Mouse (Mus musculus): ENCODE data around the gene Jph4. TPM values are rescaled to one million over a fixed set of nuclear protein-coding genes. Genes with fewer than 3 reads are reported as not detected.

Jph4 gene
- polyA plus RNA-seq, 1 experiment = 0.33 TPM

- DNase-seq (ENCODE audit: low read depth in 1 of 2, low spot score in 2 of 2) = no peak
These were observed 38.3 kb downstream of the Jph4 start for GRCm38 (mm10) chr14:55078366-55078989.

GRCm38 (mm10) chr14:55077481-55078365 is 39.0 kb downstream of the Jph4 start:
- no peak for TF ChIP-seq POLR2A (IDR thresholded peaks at IDR 0.05; ENCODE audit: low read depth, low read length)
- no peak for TF ChIP-seq CTCF (IDR thresholded peaks at IDR 0.05; ENCODE audit: extremely low read depth, insufficient read depth, insufficient read length, insufficient replicate concordance)
- no peak for DNase-seq (ENCODE audit: low read depth in 1 of 2, low spot score in 2 of 2)
- Histone ChIP-seq H3K4me3 (ENCODE audit: extremely low read depth, insufficient read depth, insufficient read length) (no peak overlapping the region), H3K27me3 (ENCODE audit: control insufficient read depth, insufficient read depth, low read length) (no peaks in the 10 kb centered on the region; the same call in 1 of the 2 replicates), H3K27ac (ENCODE audit: insufficient read depth, low read length) (no peak overlapping the region), H3K4me1 (ENCODE audit: control insufficient read depth, insufficient read depth, insufficient read length) (no peaks in the 10 kb centered on the region; the same call in 1 of the 2 replicates), H3K36me3 (ENCODE audit: control insufficient read depth, insufficient read depth, low read length) (no peaks in the 10 kb centered on the region)
- WGBS = 72% methylated on average over 15 of the region's 15 CpGs

More at GRCm38 (mm10) chr14:55078366-55078989, 38.3 kb downstream of the Jph4 start:
- Histone ChIP-seq H3K4me1 (ENCODE audit: control insufficient read depth, insufficient read depth, insufficient read length) (no peaks in the 10 kb centered on the region; the same call in 1 of the 2 replicates), H3K27ac (ENCODE audit: insufficient read depth, low read length) (no peak overlapping the region), H3K36me3 (ENCODE audit: control insufficient read depth, insufficient read depth, low read length) (no peaks in the 10 kb centered on the region), H3K27me3 (ENCODE audit: control insufficient read depth, insufficient read depth, low read length) (no peaks in the 10 kb centered on the region; the same call in 1 of the 2 replicates), H3K4me3 (ENCODE audit: extremely low read depth, insufficient read depth, insufficient read length) (no peak overlapping the region)
- no peak for TF ChIP-seq CTCF (IDR thresholded peaks at IDR 0.05; ENCODE audit: extremely low read depth, insufficient read depth, insufficient read length, insufficient replicate concordance)
- no peak for TF ChIP-seq POLR2A (IDR thresholded peaks at IDR 0.05; ENCODE audit: low read depth, low read length)
- 20% methylated on average over 23 of the region's 23 CpGs for WGBS

- H3K27me3 ChIP-seq (ENCODE audit: control insufficient read depth, insufficient read depth, low read length) = no peaks in the 10 kb centered on the region; the same call in 1 of the 2 replicates
- no peaks in the 10 kb centered on the region for H3K36me3 ChIP-seq (ENCODE audit: control insufficient read depth, insufficient read depth, low read length)
- TF ChIP-seq POLR2A (IDR thresholded peaks at IDR 0.05; ENCODE audit: low read depth, low read length) = no peak
- no peak for TF ChIP-seq CTCF (IDR thresholded peaks at IDR 0.05; ENCODE audit: extremely low read depth, insufficient read depth, insufficient read length, insufficient replicate concordance)
- 77% methylated on average over 3 of the region's 3 CpGs for WGBS
- H3K27ac ChIP-seq (ENCODE audit: insufficient read depth, low read length) = no peak overlapping the region
- H3K4me3 ChIP-seq (ENCODE audit: extremely low read depth, insufficient read depth, insufficient read length) = no peak overlapping the region
- no peak for DNase-seq (ENCODE audit: low read depth in 1 of 2, low spot score in 2 of 2)
- no peaks in the 10 kb centered on the region; the same call in 1 of the 2 replicates for H3K4me1 ChIP-seq (ENCODE audit: control insufficient read depth, insufficient read depth, insufficient read length)
These were observed 39.8 kb downstream of the Jph4 start for GRCm38 (mm10) chr14:55076956-55077355.

- Histone ChIP-seq H3K4me1 (ENCODE audit: control insufficient read depth, insufficient read depth, insufficient read length) (no peaks in the 10 kb centered on the region; the same call in 1 of the 2 replicates), H3K27ac (ENCODE audit: insufficient read depth, low read length) (no peak overlapping the region), H3K27me3 (ENCODE audit: control insufficient read depth, insufficient read depth, low read length) (no peaks in the 10 kb centered on the region; the same call in 1 of the 2 replicates), H3K36me3 (ENCODE audit: control insufficient read depth, insufficient read depth, low read length) (no peaks in the 10 kb centered on the region), H3K4me3 (ENCODE audit: extremely low read depth, insufficient read depth, insufficient read length) (no peak overlapping the region)
- no peak for DNase-seq (ENCODE audit: low read depth in 1 of 2, low spot score in 2 of 2)
- TF ChIP-seq CTCF (IDR thresholded peaks at IDR 0.05; ENCODE audit: extremely low read depth, insufficient read depth, insufficient read length, insufficient replicate concordance) (no peak), POLR2A (IDR thresholded peaks at IDR 0.05; ENCODE audit: low read depth, low read length) (no peak)
- WGBS = 77% methylated on average over 6 of the region's 6 CpGs
These were observed 40.5 kb downstream of the Jph4 start for GRCm38 (mm10) chr14:55076224-55076623.

- DNase-seq (ENCODE audit: low read depth in 1 of 2, low spot score in 2 of 2) = no peak
- WGBS = 97% methylated on average over 12 of the region's 12 CpGs
- no peaks in the 10 kb centered on the region; the same call in 1 of the 2 replicates for H3K4me1 ChIP-seq (ENCODE audit: control insufficient read depth, insufficient read depth, insufficient read length)
- TF ChIP-seq POLR2A (IDR thresholded peaks at IDR 0.05; ENCODE audit: low read depth, low read length) (no peak), CTCF (IDR thresholded peaks at IDR 0.05; ENCODE audit: extremely low read depth, insufficient read depth, insufficient read length, insufficient replicate concordance) (no peak)
- H3K4me3 ChIP-seq (ENCODE audit: extremely low read depth, insufficient read depth, insufficient read length) = no peak overlapping the region
- H3K27ac ChIP-seq (ENCODE audit: insufficient read depth, low read length) = no peak overlapping the region
- no peaks in the 10 kb centered on the region; the same call in 1 of the 2 replicates for H3K27me3 ChIP-seq (ENCODE audit: control insufficient read depth, insufficient read depth, low read length)
- no peaks in the 10 kb centered on the region for H3K36me3 ChIP-seq (ENCODE audit: control insufficient read depth, insufficient read depth, low read length)
These were observed 42.3 kb downstream of the Jph4 start for GRCm38 (mm10) chr14:55074416-55074815.

- Histone ChIP-seq H3K27ac (ENCODE audit: insufficient read depth, low read length) (no peak overlapping the region), H3K27me3 (ENCODE audit: control insufficient read depth, insufficient read depth, low read length) (no peaks in the 10 kb centered on the region), H3K4me1 (ENCODE audit: control insufficient read depth, insufficient read depth, insufficient read length) (no peaks in the 10 kb centered on the region), H3K36me3 (ENCODE audit: control insufficient read depth, insufficient read depth, low read length) (peaks cover 3% of the 10 kb centered on the region; the same call in 1 of the 2 replicates), H3K4me3 (ENCODE audit: extremely low read depth, insufficient read depth, insufficient read length) (no peak overlapping the region)
- DNase-seq (ENCODE audit: low read depth in 1 of 2, low spot score in 2 of 2) = no peak
- TF ChIP-seq CTCF (IDR thresholded peaks at IDR 0.05; ENCODE audit: extremely low read depth, insufficient read depth, insufficient read length, insufficient replicate concordance) = no peak
- 80% methylated on average over 19 of the region's 19 CpGs for WGBS
These were observed 45.0 kb downstream of the Jph4 start for GRCm38 (mm10) chr14:55071756-55072155.

All from spleen, adult 2 months (tissue).